In the genomic region with DNA sequence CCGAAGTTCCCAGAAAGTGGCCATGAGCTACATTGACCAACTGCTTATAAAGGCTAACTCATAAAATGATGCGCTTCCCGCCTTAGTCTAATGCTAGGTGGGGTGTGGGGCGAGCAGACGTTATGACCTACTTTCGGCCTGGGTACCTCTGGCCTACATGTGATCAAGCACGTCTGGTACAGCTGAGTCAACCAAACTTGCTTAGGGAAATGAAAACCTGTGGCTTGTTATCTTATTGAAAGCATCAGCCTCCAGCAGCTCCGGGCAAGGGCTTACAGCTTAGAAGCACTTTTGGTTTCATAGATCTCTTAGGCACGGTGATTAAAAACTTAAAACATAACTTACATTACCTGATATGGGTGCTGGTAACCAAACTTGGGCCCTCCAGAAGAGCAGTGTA, we compare ENCODE assay signal across 22 mouse cellular contexts. TPM values are rescaled to one million over a fixed set of nuclear protein-coding genes. Genes with fewer than 3 reads are reported as not detected.
A peak's percentile ranks its signal among the peaks of the same experiment; 100 is the strongest.
DNase-seq lines count a peak whose midpoint lies in the region; ATAC-seq and TF ChIP-seq lines count a peak whose summit lies in the region.
"Had no signal": no experiment of that assay in that cellular context is flagged by ENCODE, and none has a peak within 500 bp of the region (broad histone marks: within the 10 kb centered on the region; RNA-seq: fewer than 3 reads in every experiment).

No protein-coding gene starts in this region.

- peak overlapping the region; percentile 57; the same call in 1 of the 2 replicates for H3K27ac ChIP-seq in midbrain, embryonic 12.5 days (replicated peaks)
- H3K27ac ChIP-seq in midbrain, postnatal 0 days (ENCODE audit: low read depth, low read length): no peak overlapping the region
- H3K27ac ChIP-seq in thymus, adult 2 months (ENCODE audit: control insufficient read depth, insufficient read depth, low read length): peak overlapping the region; percentile 91; the same call in 1 of the 2 replicates
- H3K27ac ChIP-seq: embryonic facial prominence, embryonic 13.5 days; hindbrain, embryonic 14.5 days; liver, embryonic 15.5 days; neural tube, embryonic 13.5 days had no signal

- H3K4me2 ChIP-seq in midbrain, embryonic 12.5 days (replicated peaks): no peak overlapping the region
- no peak overlapping the region for H3K4me2 ChIP-seq in midbrain, postnatal 0 days (ENCODE audit: low read depth, low read length, poor library complexity, severe bottlenecking)
- H3K4me2 ChIP-seq: embryonic facial prominence, embryonic 13.5 days; heart, embryonic 11.5 days; hindbrain, embryonic 14.5 days; liver, embryonic 15.5 days; neural tube, embryonic 13.5 days had no signal

- H3K9me3 ChIP-seq in midbrain, embryonic 12.5 days: no peaks in the 10 kb centered on the region
- no peaks in the 10 kb centered on the region for H3K9me3 ChIP-seq in midbrain, postnatal 0 days (ENCODE audit: low read length)
- H3K9me3 ChIP-seq: embryonic facial prominence, embryonic 13.5 days; liver, embryonic 15.5 days; neural tube, embryonic 13.5 days had no signal

- H3K9ac ChIP-seq in midbrain, embryonic 12.5 days (replicated peaks): no peak overlapping the region
- no peak overlapping the region for H3K9ac ChIP-seq in midbrain, postnatal 0 days (replicated peaks; ENCODE audit: low read length, poor library complexity, severe bottlenecking)
- H3K9ac ChIP-seq: embryonic facial prominence, embryonic 13.5 days; forebrain, postnatal 0 days; hindbrain, embryonic 14.5 days; liver, embryonic 15.5 days; neural tube, embryonic 13.5 days had no signal

- TF ChIP-seq CTCF in midbrain, postnatal 0 days (IDR thresholded peaks at IDR 0.05): no peak
- TF ChIP-seq CTCF in thymus, adult 2 months (IDR thresholded peaks at IDR 0.05; ENCODE audit: borderline replicate concordance, control insufficient read depth, extremely low read depth, insufficient read depth, low read length, poor library complexity): no peak

- WGBS in midbrain, embryonic 12.5 days: 90% methylated on average over 9 of the region's 9 CpGs
- WGBS in midbrain, postnatal 0 days: 67% methylated on average over 9 of the region's 9 CpGs
- 60% methylated on average over 9 of the region's 9 CpGs for WGBS in thymus, adult 2 months

- no peak for TF ChIP-seq POLR2A in thymus, adult 2 months (IDR thresholded peaks at IDR 0.05; ENCODE audit: control insufficient read depth, extremely low read depth, insufficient read depth, low read length, poor library complexity)

- no peak overlapping the region for H3K4me3 ChIP-seq in midbrain, embryonic 12.5 days
- no peak overlapping the region for H3K4me3 ChIP-seq in midbrain, postnatal 0 days (ENCODE audit: low read depth, low read length)
- no peak overlapping the region for H3K4me3 ChIP-seq in thymus, adult 2 months (ENCODE audit: control insufficient read depth, insufficient read depth, low read length)
- H3K4me3 ChIP-seq: embryonic facial prominence, embryonic 13.5 days; liver, embryonic 15.5 days; neural tube, embryonic 13.5 days had no signal

- no peaks in the 10 kb centered on the region for H3K27me3 ChIP-seq in midbrain, embryonic 12.5 days
- no peaks in the 10 kb centered on the region for H3K27me3 ChIP-seq in midbrain, postnatal 0 days (ENCODE audit: insufficient read depth, low read length)
- H3K27me3 ChIP-seq in thymus, adult 2 months (ENCODE audit: control insufficient read depth, insufficient read depth, low read length): no peaks in the 10 kb centered on the region
- H3K27me3 ChIP-seq: embryonic facial prominence, embryonic 13.5 days; liver, embryonic 15.5 days; neural tube, embryonic 13.5 days had no signal

- no peak for DNase-seq in midbrain, postnatal 0 days (ENCODE audit: low spot score)
- peak; percentile 84 for DNase-seq in induced T-regulatory cell, adult 2 months (ENCODE audit: low read depth)
- DNase-seq in thymus, adult 2 months: peak; percentile 43
- DNase-seq in right cerebral cortex, postnatal 36 days (ENCODE audit: low spot score in 2 of 2): no peak
- no peak for DNase-seq in cerebellum, adult 8-10 months
- no peak for DNase-seq in urinary bladder, postnatal 4 days (ENCODE audit: low spot score in 2 of 2)
- DNase-seq: adrenal gland, postnatal 10 days; B cell, adult 2 months; cerebellum, adult 18-20 months; forebrain, postnatal 0 days; heart, postnatal 14 days; kidney, adult 2 months; kidney, postnatal 4 days; lung, postnatal 10 days; right cerebral cortex, postnatal 4 days had no signal

- peaks cover 20% of the 10 kb centered on the region for H3K4me1 ChIP-seq in midbrain, embryonic 12.5 days
- no peaks in the 10 kb centered on the region for H3K4me1 ChIP-seq in midbrain, postnatal 0 days (ENCODE audit: insufficient read depth, low read length)
- H3K4me1 ChIP-seq in thymus, adult 2 months (replicated peaks; ENCODE audit: control insufficient read depth, insufficient read depth, low read length): peaks cover 30% of the 10 kb centered on the region
- H3K4me1 ChIP-seq: liver, embryonic 15.5 days had no signal

- peaks cover 32% of the 10 kb centered on the region for H3K36me3 ChIP-seq in midbrain, embryonic 12.5 days
- H3K36me3 ChIP-seq in midbrain, postnatal 0 days (ENCODE audit: insufficient read depth, low read length): peaks cover 20% of the 10 kb centered on the region
- H3K36me3 ChIP-seq in thymus, adult 2 months (ENCODE audit: control insufficient read depth, insufficient read depth, low read length): no peaks in the 10 kb centered on the region
- H3K36me3 ChIP-seq: G1E; liver, embryonic 15.5 days had no signal

- no peak for ATAC-seq in midbrain, embryonic 12.5 days (ENCODE audit: low FRiP score, low read depth)
- ATAC-seq in midbrain, postnatal 0 days (ENCODE audit: low FRiP score): no peak
- ATAC-seq: forebrain, postnatal 0 days had no signal

RNA-seq across cellular contexts. Expression of gene Aebp2, which starts 23.9 kb away (rescaled TPM):
- 24.8 and 27.1 TPM in 2 replicates for polyA plus RNA-seq in midbrain, embryonic 12.5 days (2016; fragmentation: Nextera tagmentation; extraction: Ambion mirVana)
- total RNA-seq in midbrain, postnatal 0 days (2014; rRNA removed): 31.5 and 38.5 TPM in 2 replicates
- polyA plus RNA-seq in midbrain, postnatal 0 days (2015; fragmentation: Nextera tagmentation; extraction: Ambion mirVana): 3.9 and 5.3 TPM in 2 replicates
- polyA plus RNA-seq in thymus, adult 2 months (2012; rRNA removed): 56.9 and 74.2 TPM in 2 replicates

Comparison
In these comparisons a context has a peak if more than half of its experiments do, and no peak if none do; other contexts are left out.
1. DNase-seq: peak in induced T-regulatory cell, adult 2 months (single experiment) and thymus, adult 2 months (single experiment); none in midbrain, postnatal 0 days (single experiment), right cerebral cortex, postnatal 36 days (0 of 2), cerebellum, adult 8-10 months (single experiment) and urinary bladder, postnatal 4 days (0 of 2).